Mouse (Mus musculus) adrenal gland, adult (tissue): Measurements from ENCODE around the gene Ttc9c.
A peak's percentile ranks its signal among the peaks of the same experiment; 100 is the strongest.

Experiments
- DNase-seq, 2 experiments: peaks; one replicate each; pipeline ENCODE4 v3.0.0; 2022 to 2023; ENCODE audit warnings: low spot score in 1 of 2; ENCODE audit not compliant: inconsistent age in 2 of 2

The Ttc9c gene

DNA sequence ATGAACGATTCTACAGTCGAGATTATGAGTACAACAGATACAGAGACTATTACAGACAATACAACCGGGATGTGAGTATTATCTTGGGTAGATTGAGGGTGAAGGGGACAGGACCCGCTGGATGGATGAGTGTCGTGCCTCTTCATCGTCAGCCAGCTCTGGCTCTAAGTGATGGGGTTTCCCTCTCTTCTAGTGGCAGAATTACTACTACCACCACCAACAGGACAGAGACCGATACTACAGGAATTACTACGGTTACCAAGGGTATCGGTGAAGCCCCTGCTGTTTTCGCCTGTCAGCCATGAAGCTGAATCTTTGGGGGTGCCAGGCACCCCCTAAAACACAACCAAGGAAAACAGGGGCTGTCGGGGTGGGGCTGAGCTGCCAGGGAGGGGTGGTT is 12.1 kb upstream of the Ttc9c start:
- DNase-seq = no peak

DNA sequence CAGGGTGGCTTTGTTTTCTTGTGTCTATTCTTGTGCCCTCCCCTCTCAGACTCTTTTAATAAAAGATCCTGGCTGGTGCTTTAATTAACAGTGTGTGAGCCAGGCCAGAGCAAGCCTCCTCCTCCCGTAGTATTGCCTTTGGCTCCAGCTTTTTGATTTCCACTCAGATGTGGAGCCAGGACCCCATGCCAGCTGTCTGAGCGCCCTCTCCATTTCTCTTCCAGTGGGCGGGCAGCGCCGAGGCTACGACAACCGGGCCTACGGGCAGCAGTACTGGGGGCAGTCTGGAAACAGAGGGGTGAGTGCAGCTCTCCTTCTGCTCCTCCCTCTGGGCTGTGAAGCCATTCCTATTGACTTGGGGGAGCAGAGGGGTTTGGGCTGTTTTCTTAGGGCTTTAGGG is 11.5 kb upstream of the Ttc9c start:
- DNase-seq = peak in 1 of 2 experiments; percentile 24

- peak in 1 of 2 experiments; percentile 45 for DNase-seq
Observed at GRCm38 (mm10) chr19:8829660-8830059, 10.5 kb upstream of the Ttc9c start, which contains the start of gene AC129217.1. TSS of gene AC129217.1 (plus strand) at chr19:8829773.

- DNase-seq = peak in 1 of 2 experiments; percentile 26
Observed at GRCm38 (mm10) chr19:8822696-8823095, 3.6 kb upstream of the Ttc9c start.

- no peak for DNase-seq
Observed at GRCm38 (mm10) chr19:8821146-8821545, 2.0 kb upstream of the Ttc9c start.

DNA sequence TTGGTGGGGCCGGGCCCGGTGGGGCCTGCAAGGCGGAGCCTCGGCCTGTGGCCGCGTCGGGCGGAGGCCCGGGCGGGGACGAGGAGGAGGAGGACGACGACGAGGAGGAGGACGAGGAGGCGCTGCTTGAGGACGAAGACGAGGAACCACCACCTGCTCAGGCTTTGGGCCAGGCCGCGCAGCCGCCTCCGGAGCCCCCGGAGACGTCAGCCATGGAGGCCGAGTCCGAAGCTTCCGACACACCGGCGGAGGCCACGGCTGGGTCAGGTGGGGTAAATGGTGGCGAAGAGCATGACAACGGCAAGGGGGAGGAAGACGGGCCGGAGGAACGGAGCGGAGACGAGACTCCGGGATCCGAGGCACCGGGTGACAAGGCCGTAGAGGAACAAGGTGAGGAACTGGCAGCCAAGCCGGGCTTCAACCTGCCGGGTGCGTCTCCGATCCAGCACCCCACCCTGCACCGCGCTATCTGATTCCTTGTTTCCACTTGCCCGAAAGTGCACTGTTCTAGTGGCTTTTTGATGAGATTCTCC is 1.4 kb upstream of the Ttc9c start:
- DNase-seq = no peak

DNA sequence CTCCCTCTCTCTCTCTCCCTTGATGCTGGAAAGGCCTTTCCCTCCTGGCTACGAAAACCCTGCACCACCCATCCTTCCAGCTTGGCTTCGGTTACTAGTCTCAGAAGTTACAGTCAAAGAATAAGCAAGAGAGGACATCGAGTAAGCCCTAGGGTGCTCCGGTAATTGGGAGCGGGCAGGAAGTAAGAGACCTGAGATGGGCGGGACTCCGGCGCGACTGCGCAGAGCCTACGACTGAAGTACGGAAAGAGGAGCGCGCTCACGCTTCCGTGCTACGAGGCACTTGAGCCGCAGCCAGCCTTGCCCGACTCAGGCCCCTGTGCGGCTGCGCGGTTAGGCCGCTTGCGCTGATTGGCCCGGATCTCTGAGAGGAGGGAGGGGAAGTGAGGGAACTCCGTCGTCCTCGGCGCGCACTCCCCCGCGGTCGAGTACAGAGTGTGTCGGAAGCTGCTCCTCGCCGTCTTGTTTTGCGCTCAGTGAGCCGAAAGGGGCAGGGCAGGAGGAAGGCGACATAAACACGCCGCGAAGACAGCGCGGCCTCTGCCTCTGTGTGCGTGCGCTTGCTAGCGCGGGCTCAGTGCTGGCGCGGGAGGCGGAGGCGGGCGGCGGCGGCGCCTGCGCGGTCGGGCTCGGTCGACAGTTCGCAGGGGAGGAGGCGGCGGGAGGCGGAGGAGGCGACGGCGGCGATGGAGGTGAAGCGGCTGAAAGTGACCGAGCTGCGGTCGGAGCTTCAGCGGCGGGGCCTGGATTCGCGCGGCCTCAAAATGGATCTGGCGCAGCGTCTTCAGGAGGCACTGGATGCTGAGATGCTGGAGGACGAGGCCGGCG is 677 bp upstream of the Ttc9c start, which contains the start of gene Hnrnpul2:
Gene Hnrnpul2, plus strand, starts transcription at position 415 of the 828 bp plus-strand sequence.
- peak in 1 of 2 experiments; percentile 99 for DNase-seq

GRCm38 (mm10) chr19:8818301-8818798 is 783 bp downstream of the Ttc9c start:
- DNase-seq = no peak

DNA sequence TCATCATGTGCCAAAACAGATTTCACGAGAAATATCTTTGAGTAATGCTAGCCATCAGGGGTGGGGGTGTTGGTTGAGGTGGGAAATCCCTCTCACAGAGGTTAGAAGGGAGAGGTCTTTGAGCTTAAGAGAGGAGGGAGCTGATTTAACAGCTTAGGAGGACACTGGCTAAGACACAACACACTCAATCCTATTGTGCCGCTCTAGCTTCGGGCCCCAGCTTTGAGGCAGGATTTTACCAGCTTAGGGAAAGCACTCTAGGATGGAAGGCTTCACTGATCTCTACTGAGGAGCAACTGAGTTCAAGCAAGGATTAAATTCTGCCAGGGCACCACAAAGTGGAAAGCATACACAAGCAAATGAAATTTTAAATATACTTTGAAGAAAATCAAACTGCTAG is 2.1 kb downstream of the Ttc9c start:
- no peak for DNase-seq

DNA sequence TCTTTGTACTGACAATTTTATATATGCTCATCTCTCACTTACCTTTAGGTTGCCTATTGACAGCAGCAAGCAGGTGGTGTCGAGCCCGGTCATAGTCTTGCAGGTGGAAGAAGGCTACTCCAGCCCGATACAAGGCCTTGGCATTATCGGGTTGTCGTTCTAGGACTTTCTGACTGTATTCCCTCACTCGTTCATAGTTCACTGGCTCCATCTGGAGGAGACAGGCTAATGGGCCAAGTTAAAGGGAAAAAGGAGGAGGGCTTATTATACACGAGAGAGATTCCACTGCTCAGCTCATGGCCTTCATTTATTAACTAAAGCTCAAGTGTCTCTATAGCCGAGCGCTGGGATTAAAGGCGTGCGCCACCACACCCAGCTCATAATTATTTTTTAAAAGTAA is 3.3 kb downstream of the Ttc9c start:
- DNase-seq = peak in 1 of 2 experiments; percentile 77

DNA sequence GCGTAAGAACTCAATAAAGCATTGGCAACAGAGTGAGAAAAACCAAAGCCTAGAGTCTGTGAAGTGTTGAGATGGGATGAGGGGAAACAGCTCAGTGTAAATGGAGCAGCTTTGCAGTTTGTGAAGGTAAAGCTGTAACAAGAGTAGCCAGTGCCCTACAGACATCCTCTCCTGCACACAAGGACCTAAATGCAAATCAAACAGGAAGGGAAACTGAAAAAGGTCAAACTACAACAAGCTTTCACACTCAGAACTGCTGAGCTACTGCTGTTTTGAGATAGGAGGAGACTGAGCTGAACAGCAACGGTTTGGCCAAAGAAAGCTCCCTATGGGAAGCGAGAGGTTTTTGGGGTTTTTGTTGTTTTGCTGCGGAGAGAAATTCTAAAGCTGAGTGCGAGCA is 12.3 kb downstream of the Ttc9c start:
- no peak for DNase-seq

DNA sequence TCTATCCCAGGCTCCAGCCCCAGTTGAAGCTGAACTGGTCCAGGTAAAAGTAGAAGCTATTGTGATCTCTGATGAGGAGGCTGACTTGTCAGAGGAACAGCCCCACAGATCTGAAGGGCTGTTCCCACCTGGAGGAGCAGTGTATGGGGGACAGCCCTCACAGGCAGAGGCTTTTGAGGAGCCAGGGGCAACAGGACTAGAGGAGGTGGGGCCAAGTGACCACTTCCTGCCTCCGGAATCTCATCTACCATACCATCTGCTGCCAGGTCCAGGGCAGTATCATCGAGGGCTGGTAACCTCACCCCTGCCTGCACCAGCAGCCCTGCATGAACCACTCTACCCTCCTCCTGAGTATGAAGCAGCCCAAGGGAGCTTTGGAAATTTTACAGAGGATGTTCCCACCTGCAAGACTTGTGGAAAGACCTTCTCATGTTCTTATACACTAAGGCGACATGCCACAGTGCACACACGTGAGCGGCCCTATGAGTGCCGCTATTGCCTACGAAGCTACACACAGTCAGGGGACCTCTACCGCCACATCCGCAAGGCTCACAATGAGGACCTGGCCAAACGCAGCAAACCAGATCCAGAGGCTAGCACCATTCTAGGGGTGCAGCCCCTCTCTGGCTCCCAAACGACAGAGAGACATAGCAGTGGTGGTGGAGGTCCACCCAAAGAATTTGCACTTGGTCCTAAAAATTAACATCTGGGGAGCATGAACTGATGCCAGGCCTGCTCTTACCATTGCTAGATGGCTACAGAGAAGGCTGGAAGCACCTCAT is 15.1 kb downstream of the Ttc9c start:
- no peak for DNase-seq

DNA sequence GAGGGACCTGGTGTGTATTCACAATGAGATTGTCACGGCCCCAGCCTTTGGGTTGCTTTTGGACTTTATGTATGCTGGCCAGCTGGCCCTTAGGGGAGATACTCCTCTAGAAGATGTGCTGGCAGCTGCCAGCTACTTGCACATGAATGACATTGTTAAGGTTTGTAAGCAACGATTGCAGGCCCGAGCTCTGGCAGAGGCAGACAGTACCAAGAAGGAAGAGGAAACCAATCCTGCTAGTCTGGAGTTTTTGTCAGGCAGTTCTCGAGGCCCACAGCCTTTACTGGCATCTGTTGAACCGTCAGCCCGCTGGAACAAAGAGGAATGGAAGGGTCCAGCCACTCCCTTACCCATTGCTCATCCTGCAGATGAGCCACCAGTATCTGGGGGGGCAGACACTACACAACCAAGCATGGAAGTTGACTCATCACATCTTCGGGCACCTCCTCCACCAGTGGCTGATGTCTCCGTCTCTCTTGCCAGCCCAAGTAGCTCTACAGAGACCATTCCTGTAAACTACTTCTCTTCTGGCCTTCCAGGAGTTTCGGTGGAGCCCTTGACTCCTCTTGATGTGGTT is 15.8 kb downstream of the Ttc9c start:
- DNase-seq = no peak

DNA sequence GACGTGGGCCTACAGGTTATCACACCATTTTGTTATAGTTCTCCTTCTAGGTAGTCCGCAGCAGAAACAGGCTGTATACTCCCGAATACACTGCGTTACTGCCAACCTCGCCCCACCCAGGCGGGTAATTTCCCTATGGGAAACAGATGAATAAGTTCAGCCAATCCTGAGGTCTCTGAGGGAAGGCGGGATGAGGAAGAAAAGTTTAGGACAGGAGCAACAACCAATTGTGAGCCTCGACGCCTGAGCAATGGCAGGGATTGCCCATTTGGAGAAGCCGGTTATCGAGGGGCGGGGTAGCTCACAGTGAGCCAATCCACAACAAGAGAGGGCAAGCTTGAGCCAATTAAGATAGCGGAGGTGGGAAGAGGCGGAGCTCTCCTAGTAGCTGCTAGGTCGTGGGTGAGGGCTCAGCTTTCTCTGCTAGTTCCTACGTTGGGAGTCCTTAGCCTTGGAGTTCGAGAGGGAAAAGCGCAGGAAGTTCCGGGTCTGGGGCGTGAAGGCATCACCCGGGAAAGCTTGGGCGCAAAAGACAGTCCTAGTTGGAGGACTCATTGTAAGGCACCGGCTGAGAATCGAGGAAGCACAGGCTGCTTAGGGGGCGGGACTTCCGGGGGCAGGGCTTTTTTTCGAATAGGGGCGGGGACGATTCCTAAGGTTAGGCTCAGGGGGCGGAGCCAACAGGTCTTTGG is 16.9 kb downstream of the Ttc9c start, which contains the start of gene Zbtb3:
Gene Zbtb3, plus strand, starts transcription at position 426 of the 692 bp plus-strand sequence.
- DNase-seq = peak; percentile 97 to 98

DNA sequence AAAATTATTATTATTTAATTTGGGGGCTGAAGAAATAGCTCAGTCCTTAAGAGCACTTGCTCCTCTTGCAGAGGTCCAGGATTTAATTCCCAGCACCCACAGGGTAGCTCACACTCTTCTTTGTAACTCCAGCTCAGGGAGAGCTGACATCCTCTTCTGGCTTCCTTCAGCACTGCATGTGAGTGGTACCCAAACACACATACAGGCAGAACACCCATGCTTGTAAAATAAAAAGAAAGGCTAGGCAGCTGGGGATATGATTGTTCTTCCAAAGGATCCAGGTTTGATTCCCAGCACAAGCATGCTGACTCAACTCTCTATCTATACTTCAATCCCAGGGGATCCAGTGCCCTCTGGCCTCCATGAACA is 20.2 kb downstream of the Ttc9c start:
- no peak for DNase-seq

GRCm38 (mm10) chr19:8798264-8798946 is 20.7 kb downstream of the Ttc9c start, which contains the start of gene Polr2g:
TSS of gene Polr2g (minus strand) at chr19:8798577.
- peak; percentile 94 to 97 for DNase-seq

DNA sequence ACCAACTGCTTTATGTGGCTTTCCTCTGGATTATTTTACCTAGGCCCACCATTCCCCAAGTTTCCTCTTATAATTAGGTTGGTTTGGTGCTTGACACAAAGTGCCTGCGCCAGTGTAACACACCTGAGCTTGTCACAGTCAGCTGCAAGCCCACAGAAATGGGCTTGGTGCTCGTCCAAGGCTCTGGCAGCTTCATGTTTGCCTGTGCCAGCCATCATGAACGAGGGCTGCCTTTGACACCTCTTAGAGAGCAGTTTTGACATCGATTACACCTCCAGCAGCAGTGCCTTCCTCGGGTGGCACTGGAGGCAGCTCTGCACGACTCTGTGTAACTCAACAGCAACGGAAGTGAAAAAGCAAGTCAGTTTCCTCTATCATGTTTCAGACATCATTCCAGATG is 29.0 kb downstream of the Ttc9c start:
- no peak for DNase-seq

DNA sequence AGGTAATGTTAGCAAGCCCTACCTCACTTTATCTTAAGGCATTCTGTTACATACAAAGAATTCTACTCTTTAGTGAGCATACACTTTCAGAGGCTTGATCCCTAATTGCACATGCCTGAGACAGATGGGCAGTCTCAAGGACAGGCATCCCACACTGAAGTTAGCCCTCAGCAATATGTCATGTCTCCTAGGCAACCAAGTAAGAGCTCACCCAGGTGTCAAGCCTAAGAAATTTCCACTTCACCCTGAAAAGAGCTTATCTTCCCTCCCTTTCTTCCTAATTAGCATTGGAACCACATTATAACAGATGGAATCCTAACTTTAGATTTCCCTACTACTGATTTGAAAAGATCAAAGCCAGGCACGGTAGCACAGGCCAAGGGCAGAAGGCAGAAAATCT is 30.0 kb downstream of the Ttc9c start:
- peak in 1 of 2 experiments; percentile 47 for DNase-seq

GRCm38 (mm10) chr19:8788521-8788920 is 30.6 kb downstream of the Ttc9c start:
- no peak for DNase-seq
